Mouse (Mus musculus): ENCODE measurements around the gene Pou2f3. TPM values are rescaled to one million over a fixed set of nuclear protein-coding genes. Genes with fewer than 3 reads are reported as not detected.

Gene Pou2f3
- polyA plus RNA-seq, 2 experiments, result not detected

DNA sequence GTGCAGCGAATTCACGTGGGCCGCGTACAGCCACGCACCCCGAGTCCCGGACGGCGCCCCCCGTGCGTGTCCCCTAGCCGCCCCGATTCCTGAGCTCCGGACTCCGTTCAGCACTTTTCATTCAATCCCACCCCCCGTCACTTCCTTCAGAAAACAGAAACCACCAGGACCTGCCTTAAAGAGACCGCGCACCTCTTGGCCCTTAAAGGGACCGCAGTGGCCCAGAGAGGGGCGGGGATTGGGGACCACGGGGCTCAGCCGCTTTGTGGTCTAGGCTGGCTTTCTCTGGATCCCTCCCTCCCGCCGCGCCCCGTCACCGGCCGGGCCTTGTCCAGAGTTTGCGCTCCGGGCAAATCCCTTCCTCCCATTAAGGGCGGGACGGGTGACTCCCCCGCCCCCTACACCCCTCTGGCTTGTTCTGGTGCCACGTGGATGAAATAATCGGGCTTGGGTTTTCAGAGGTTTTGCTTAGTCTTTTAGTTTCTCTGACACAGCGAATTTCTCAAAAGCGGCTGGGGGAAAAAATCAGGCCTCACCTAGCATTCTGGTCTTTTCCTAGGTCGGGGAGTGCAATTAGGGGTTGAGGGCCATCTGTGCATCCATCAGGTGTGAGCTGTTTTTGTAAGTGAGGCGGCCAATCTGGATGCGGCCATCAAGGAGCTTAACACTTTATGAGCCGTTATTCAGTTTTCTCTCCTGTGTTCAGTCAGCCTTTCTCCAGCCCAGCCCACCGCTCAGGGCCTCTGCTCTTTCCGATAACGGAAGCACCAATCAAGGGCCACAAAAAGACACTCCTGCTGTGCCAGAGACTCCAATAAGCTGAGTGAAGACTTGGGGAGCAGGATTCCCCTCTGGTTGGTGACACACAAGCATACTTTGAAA, 29.8 kb upstream of the Pou2f3 start, which contains the start of gene Oaf:
TSS of gene Oaf (minus strand) at position 200 of the 882 bp plus-strand sequence.
- under 1% methylated on average over 41 of the region's 44 CpGs for WGBS (ENCODE audit: insufficient replicate concordance)
- H3K4me2 ChIP-seq (ENCODE audit: low read depth), result peak within 1 kb of the TSS; percentile 72
- peak within 1 kb of the TSS; percentile 86 for H3K9ac ChIP-seq (replicated peaks)
- peak within 1 kb of the TSS; percentile 74 to 86 for H3K4me3 ChIP-seq (ENCODE audit: insufficient read depth in 1 of 2, low read depth in 2 of 2, low read length in 2 of 2)
- peaks cover 9% of the 10 kb centered on the region for H3K36me3 ChIP-seq (replicated peaks; ENCODE audit: control insufficient read depth, insufficient read depth, low read depth)
- DNase-seq (ENCODE audit: low read depth in 3 of 3, low spot score in 3 of 3) (peak; percentile 81 to 86 (median 83)), ATAC-seq (ENCODE audit: insufficient read depth) (peak; percentile 84)
- H3K27ac ChIP-seq, result peak within 1 kb of the TSS; percentile 91
- TF ChIP-seq EP300 (IDR thresholded peaks at IDR 0.05; ENCODE audit: low read depth) (0 out of 2 replicates have a peak, but pooled peaks have one; percentile 53), CTCF (IDR thresholded peaks at IDR 0.05; ENCODE audit: low read depth) (no peak)
- H3K4me1 ChIP-seq (replicated peaks; ENCODE audit: control insufficient read depth in 2 of 2, insufficient read depth in 2 of 2, low read length in 1 of 2), result peaks cover 61 to 75% of the 10 kb centered on the region in 2 experiments
- H3K9me3 ChIP-seq (ENCODE audit: control insufficient read depth, low read length), result no peaks in the 10 kb centered on the region
- no peaks in the 10 kb centered on the region for H3K27me3 ChIP-seq (ENCODE audit: control insufficient read depth, insufficient read depth, low read length)

DNA sequence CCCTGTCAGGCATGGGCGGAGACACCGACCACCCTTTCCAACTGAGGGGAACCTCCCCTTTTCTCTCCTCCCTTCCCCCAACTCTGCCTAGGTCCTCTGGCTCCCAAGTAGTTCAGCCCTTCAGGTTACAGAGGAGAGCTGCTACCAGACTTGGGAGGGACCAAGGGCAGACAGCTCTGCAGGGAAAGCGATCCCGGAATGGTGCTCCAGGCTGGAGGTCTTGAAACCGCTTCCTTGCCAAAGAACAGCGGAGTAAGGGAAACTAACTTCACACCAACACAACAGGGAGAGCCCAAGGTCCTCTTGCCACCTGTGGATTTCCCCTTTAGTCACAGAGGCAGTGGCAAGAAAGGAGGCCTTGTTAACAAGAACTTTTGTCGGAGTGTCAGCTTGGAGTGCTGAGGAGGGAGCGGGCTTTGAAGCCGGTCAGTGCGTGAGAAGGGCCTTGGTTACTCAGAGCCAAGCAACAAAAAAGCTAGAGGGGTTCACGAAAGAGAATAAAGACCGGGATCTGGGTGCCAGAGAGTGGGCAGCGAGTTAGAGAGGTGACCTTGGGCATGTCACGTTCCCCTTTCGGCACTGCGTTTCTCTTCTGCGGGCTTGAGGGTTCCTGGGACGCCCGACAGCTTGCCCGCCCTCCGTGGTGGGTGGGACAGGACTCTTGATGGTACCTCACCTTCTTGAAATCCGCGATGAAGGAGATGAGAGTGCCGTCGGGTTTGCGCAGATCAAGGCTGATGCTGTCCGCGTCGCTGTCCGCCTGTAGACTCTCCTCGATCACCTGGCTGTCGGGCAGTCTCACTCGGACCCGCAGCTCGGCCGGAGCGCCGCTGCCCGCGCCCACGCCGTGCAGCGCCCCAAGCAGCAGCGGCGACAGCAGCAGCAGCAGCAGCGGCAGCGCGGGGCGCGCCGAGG, 28.7 kb upstream of the Pou2f3 start:
- no peaks in the 10 kb centered on the region for H3K9me3 ChIP-seq (ENCODE audit: control insufficient read depth, low read length)
- peak overlapping the region; percentile 72 for H3K4me2 ChIP-seq (ENCODE audit: low read depth)
- no peak for DNase-seq (ENCODE audit: low read depth in 3 of 3, low spot score in 3 of 3)
- TF ChIP-seq EP300 (IDR thresholded peaks at IDR 0.05; ENCODE audit: low read depth), result no peak
- no peak for TF ChIP-seq CTCF (IDR thresholded peaks at IDR 0.05; ENCODE audit: low read depth)
- H3K27ac ChIP-seq, result peak overlapping the region; percentile 91
- peak overlapping the region; percentile 86 for H3K9ac ChIP-seq (replicated peaks)
- no peaks in the 10 kb centered on the region for H3K27me3 ChIP-seq (ENCODE audit: control insufficient read depth, insufficient read depth, low read length)
- H3K4me3 ChIP-seq (ENCODE audit: insufficient read depth in 1 of 2, low read depth in 2 of 2, low read length in 2 of 2), result peak overlapping the region; percentile 74 to 86
- H3K36me3 ChIP-seq (replicated peaks; ENCODE audit: control insufficient read depth, insufficient read depth, low read depth), result peaks cover 9% of the 10 kb centered on the region
- peaks cover 71 to 79% of the 10 kb centered on the region in 2 experiments for H3K4me1 ChIP-seq (replicated peaks; ENCODE audit: control insufficient read depth in 2 of 2, insufficient read depth in 2 of 2, low read length in 1 of 2)
- ATAC-seq (ENCODE audit: insufficient read depth), result no peak
- 1% methylated on average over 51 of the region's 51 CpGs for WGBS (ENCODE audit: insufficient replicate concordance)

DNA sequence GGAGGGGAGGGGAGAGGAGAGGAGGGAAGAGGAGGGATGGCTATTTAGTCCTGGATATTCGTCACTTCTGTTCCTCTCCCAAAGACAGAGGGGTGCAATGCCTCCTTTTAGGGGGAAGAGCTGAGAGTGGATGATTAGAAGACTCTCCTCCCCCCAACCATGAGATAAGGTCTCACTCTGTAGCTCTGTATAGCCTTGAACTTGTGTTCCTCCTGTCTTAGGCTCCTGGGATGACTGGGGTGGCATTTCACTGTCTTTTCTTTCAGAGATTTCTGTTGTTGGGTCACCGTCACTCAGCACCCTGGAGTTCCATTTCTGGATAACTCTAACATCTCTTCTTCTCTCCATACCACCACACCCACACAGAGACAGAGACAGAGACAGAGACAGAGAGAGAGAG, 28.0 kb upstream of the Pou2f3 start:
- H3K9ac ChIP-seq (replicated peaks), result peak overlapping the region; percentile 86
- WGBS (ENCODE audit: insufficient replicate concordance), result 4% methylated on average over 2 of the region's 2 CpGs
- DNase-seq (ENCODE audit: low read depth in 3 of 3, low spot score in 3 of 3), result no peak
- ATAC-seq (ENCODE audit: insufficient read depth), result no peak
- peak overlapping the region; percentile 91 for H3K27ac ChIP-seq
- TF ChIP-seq EP300 (IDR thresholded peaks at IDR 0.05; ENCODE audit: low read depth) (no peak), CTCF (IDR thresholded peaks at IDR 0.05; ENCODE audit: low read depth) (no peak)
- H3K4me1 ChIP-seq (replicated peaks; ENCODE audit: control insufficient read depth in 2 of 2, insufficient read depth in 2 of 2, low read length in 1 of 2), result peaks cover 76 to 79% of the 10 kb centered on the region in 2 experiments
- no peaks in the 10 kb centered on the region for H3K27me3 ChIP-seq (ENCODE audit: control insufficient read depth, insufficient read depth, low read length)
- H3K4me3 ChIP-seq (ENCODE audit: insufficient read depth in 1 of 2, low read depth in 2 of 2, low read length in 2 of 2), result peak overlapping the region; percentile 74 to 86
- peak overlapping the region; percentile 72 for H3K4me2 ChIP-seq (ENCODE audit: low read depth)
- no peaks in the 10 kb centered on the region for H3K9me3 ChIP-seq (ENCODE audit: control insufficient read depth, low read length)
- H3K36me3 ChIP-seq (replicated peaks; ENCODE audit: control insufficient read depth, insufficient read depth, low read depth), result peaks cover 13% of the 10 kb centered on the region

DNA sequence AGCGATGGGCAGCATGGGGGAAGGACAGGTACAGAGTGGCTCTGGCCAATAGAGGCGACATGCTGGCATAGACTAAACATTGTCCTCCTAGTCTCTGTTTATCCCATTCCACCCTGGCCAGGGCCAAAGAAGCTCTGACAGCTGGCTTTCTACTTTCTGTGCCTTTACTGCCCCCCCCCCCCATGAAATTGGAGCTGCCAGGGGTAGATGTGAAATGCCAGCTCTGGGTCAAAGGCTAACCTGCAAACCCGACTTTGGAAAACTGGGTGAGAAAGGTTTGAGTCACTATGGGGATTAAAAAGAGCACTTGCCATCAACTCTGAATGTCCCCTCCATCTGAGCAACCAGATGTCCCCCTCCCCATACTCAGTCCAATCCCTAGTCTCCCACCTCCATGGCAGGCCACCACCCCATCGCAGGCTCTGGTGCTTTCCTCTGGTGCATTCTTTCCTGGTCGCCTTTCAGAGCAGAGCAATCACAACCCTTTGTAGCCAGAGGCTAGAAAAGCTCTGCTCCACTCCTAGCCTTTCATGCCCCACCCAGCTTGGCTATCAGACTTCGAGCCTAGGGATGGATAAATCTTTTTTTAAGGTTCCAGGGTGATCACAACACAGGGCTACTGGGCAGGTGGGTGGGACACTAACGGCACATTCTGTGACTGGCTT, 27.1 kb upstream of the Pou2f3 start:
- H3K4me1 ChIP-seq (replicated peaks; ENCODE audit: control insufficient read depth in 2 of 2, insufficient read depth in 2 of 2, low read length in 1 of 2), result peaks cover 76 to 79% of the 10 kb centered on the region in 2 experiments
- peak overlapping the region; percentile 48 for H3K27ac ChIP-seq
- DNase-seq (ENCODE audit: low read depth in 3 of 3, low spot score in 3 of 3) (no peak), ATAC-seq (ENCODE audit: insufficient read depth) (no peak)
- H3K9me3 ChIP-seq (ENCODE audit: control insufficient read depth, low read length), result no peaks in the 10 kb centered on the region
- H3K36me3 ChIP-seq (replicated peaks; ENCODE audit: control insufficient read depth, insufficient read depth, low read depth), result peaks cover 18% of the 10 kb centered on the region
- TF ChIP-seq EP300 (IDR thresholded peaks at IDR 0.05; ENCODE audit: low read depth) (no peak), CTCF (IDR thresholded peaks at IDR 0.05; ENCODE audit: low read depth) (no peak)
- H3K9ac ChIP-seq (replicated peaks), result peak overlapping the region; percentile 86
- H3K4me3 ChIP-seq (ENCODE audit: insufficient read depth in 1 of 2, low read depth in 2 of 2, low read length in 2 of 2), result peak overlapping the region; percentile 74 to 86
- peak overlapping the region; percentile 72 for H3K4me2 ChIP-seq (ENCODE audit: low read depth)
- 51% methylated on average over 7 of the region's 7 CpGs for WGBS (ENCODE audit: insufficient replicate concordance)
- H3K27me3 ChIP-seq (ENCODE audit: control insufficient read depth, insufficient read depth, low read length), result no peaks in the 10 kb centered on the region

All from liver, embryonic 14.5 days (tissue).